Mouse (Mus musculus) lung, postnatal 36 days (tissue): ENCODE measurements at regions not wholly inside any gene's neighbourhood (a gene's known extent, or its start where the extent isn't known, plus 50 kb on each side); places are given as distances from the start of the nearest gene placed in this dataset.

Experiments
- DNase-seq: peaks from one replicate; pipeline ENCODE4 v3.0.0; 2022; ENCODE audit warnings: mixed read lengths

GRCm38 (mm10) chr4:93986189-93986588 is 570.2 kb upstream of the Gm10306 start:
- no peak for DNase-seq

- no peak for DNase-seq
Measured at GRCm38 (mm10) chr4:93990273-93990869, 566.0 kb upstream of the Gm10306 start.

- no peak for DNase-seq
Measured at GRCm38 (mm10) chr4:94005818-94006217, 550.5 kb upstream of the Gm10306 start.

GRCm38 (mm10) chr4:94007088-94007768 is 549.1 kb upstream of the Gm10306 start:
- DNase-seq, result peak; percentile 28

GRCm38 (mm10) chr4:94015713-94016112 is 540.6 kb upstream of the Gm10306 start:
- DNase-seq, result no peak

- DNase-seq, result no peak
Measured at GRCm38 (mm10) chr4:94017702-94018101, 538.6 kb upstream of the Gm10306 start.

- no peak for DNase-seq
Measured at GRCm38 (mm10) chr4:94049629-94050310, 506.6 kb upstream of the Gm10306 start.

- no peak for DNase-seq
Measured at GRCm38 (mm10) chr4:94052249-94053162, 503.8 kb upstream of the Gm10306 start.

GRCm38 (mm10) chr4:94073178-94073870 is 483.0 kb upstream of the Gm10306 start:
- DNase-seq, result no peak

GRCm38 (mm10) chr4:94082839-94083238 is 473.5 kb upstream of the Gm10306 start:
- DNase-seq, result no peak

- peak; percentile 0 for DNase-seq
Measured at GRCm38 (mm10) chr4:94094379-94094778, 462.0 kb upstream of the Gm10306 start.

GRCm38 (mm10) chr4:94106941-94107340 is 449.4 kb upstream of the Gm10306 start:
- DNase-seq, result no peak

- DNase-seq, result no peak
Measured at GRCm38 (mm10) chr4:94116881-94117280, 439.5 kb upstream of the Gm10306 start.

GRCm38 (mm10) chr4:94124177-94124576 is 432.2 kb upstream of the Gm10306 start:
- DNase-seq, result no peak

- no peak for DNase-seq
Measured at GRCm38 (mm10) chr4:94137921-94138320, 418.4 kb upstream of the Gm10306 start.

- DNase-seq, result no peak
Measured at GRCm38 (mm10) chr4:94144901-94145801, 411.2 kb upstream of the Gm10306 start.

GRCm38 (mm10) chr4:94147964-94148533 is 408.3 kb upstream of the Gm10306 start:
- DNase-seq, result no peak

- no peak for DNase-seq
Measured at GRCm38 (mm10) chr4:94149056-94149455, 407.3 kb upstream of the Gm10306 start.

GRCm38 (mm10) chr4:94160620-94161019 is 395.7 kb upstream of the Gm10306 start:
- no peak for DNase-seq

GRCm38 (mm10) chr4:94173096-94173495 is 383.2 kb upstream of the Gm10306 start:
- no peak for DNase-seq

GRCm38 (mm10) chr4:94186997-94187396 is 369.3 kb upstream of the Gm10306 start:
- no peak for DNase-seq
